Mouse (Mus musculus) olfactory bulb, adult 2 months (tissue): ENCODE results near the gene Bid.

ENCODE experiments used
- CTCF ChIP-seq: fragments of 200-500 bp; IDR thresholded peaks from 2 replicates; pipeline ENCODE4 v1.5.1; 2012; ENCODE audit warnings: low read depth, mild to moderate bottlenecking, low read length, moderate library complexity; ENCODE audit not compliant: insufficient read depth
- POLR2A ChIP-seq: fragments of 200-500 bp; IDR thresholded peaks from 2 replicates; pipeline ENCODE4 v1.6.1; 2012; ENCODE audit warnings: mild to moderate bottlenecking, low read depth, low read length, moderate library complexity; ENCODE audit not compliant: insufficient read depth

DNA sequence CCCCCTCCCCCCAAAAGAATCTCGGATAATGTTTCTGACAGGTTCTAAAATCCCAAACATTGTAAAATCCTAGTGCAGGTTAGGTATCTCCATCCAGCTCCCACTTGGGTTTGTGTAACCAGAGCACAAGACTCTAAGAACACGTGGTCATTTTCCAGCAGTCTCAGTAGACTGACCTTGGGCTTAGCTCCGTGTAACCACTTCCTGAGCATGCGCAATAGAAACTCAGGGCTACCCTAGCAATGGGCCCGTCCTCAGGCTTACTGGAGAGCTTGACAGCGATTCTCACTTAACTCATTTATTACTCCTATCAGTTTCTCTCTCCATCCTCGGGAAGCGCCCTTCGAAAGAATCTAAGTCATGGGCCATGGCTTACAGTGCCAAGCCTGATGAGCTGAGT is 22.1 kb downstream of the Bid start:
- TF ChIP-seq CTCF (no peak), POLR2A (no peak)
